Mouse (Mus musculus) embryonic facial prominence, embryonic 12.5 days (tissue): Measurements from ENCODE around the gene Sh3bgrl2. TPM values are rescaled to one million over a fixed set of nuclear protein-coding genes. Genes with fewer than 3 reads are reported as not detected.

Experiments
- ATAC-seq: fragments of 200-750 bp; cut with Nextera tagmentation; 2 replicates; pipeline ENCODE4 v1.8.0; 2017; ENCODE audit not compliant: insufficient number of reproducible peaks, insufficient read depth, low FRiP score, low TSS enrichment
- H3K27ac ChIP-seq: fragments of 300-500 bp; sonication (generic); 2 replicates; pipeline ENCODE4 v1.5.1; 2016; ENCODE audit warnings: mild to moderate bottlenecking
- H3K27me3 ChIP-seq: fragments of 300-500 bp; sonication (generic); 2 replicates; pipeline ENCODE4 v1.6.1; 2016; ENCODE audit warnings: mild to moderate bottlenecking, moderate library complexity
- H3K36me3 ChIP-seq: fragments of 300-500 bp; sonication (generic); 2 replicates; pipeline ENCODE4 v1.6.1; 2016; ENCODE audit warnings: mild to moderate bottlenecking
- H3K4me1 ChIP-seq: fragments of 300-500 bp; sonication (generic); 2 replicates; pipeline ENCODE4 v1.6.1; 2016
- H3K4me2 ChIP-seq: fragments of 300-500 bp; sonication (generic); replicated peaks from 2 replicates; pipeline ENCODE4 v1.6.1; 2016; ENCODE audit warnings: mild to moderate bottlenecking, moderate library complexity
- H3K4me3 ChIP-seq: fragments of 300-500 bp; sonication (generic); 2 replicates; pipeline ENCODE4 v1.5.1; 2016; ENCODE audit warnings: mild to moderate bottlenecking
- H3K9ac ChIP-seq: fragments of 300-500 bp; sonication (generic); 2 replicates; pipeline ENCODE4 v1.6.1; 2016; ENCODE audit warnings: mild to moderate bottlenecking, moderate library complexity
- H3K9me3 ChIP-seq: fragments of 300-500 bp; sonication (generic); 2 replicates; pipeline ENCODE4 v1.6.1; 2016; ENCODE audit warnings: mild to moderate bottlenecking, moderate library complexity
- WGBS: fragments of 180-500 bp; shearing (Covaris S2); methylation state at CpG from one replicate; pipeline ENCODE4 v1.1.7; 2016; 5-methylcytosine and 5-hydroxymethylcytosine counted together
- polyA plus RNA-seq: library from polyadenylated mRNA; unstranded; fragments of >200 nt; fragmentation: Nextera tagmentation; extraction: Ambion mirVana; gene quantifications from 2 replicates; pipeline ENCODE4 v1.2.1, GENCODE M21; 2016

Gene Sh3bgrl2
- polyA plus RNA-seq, 1 experiment from 2014 or later: 12.3 TPM

- Histone ChIP-seq H3K4me3 (no peak overlapping the region), H3K9me3 (no peaks in the 10 kb centered on the region), H3K27me3 (no peaks in the 10 kb centered on the region), H3K9ac (no peak overlapping the region), H3K4me2 (no peak overlapping the region), H3K36me3 (no peaks in the 10 kb centered on the region), H3K27ac (no peak overlapping the region), H3K4me1 (0 out of 2 replicates have a peak, but pooled peaks cover 4% of the 10 kb centered on the region)
- WGBS: 69% methylated on average over 5 of the region's 5 CpGs
- ATAC-seq: no peak
Measured at GRCm38 (mm10) chr9:83661811-83662210, 113.7 kb downstream of the Sh3bgrl2 start.

DNA sequence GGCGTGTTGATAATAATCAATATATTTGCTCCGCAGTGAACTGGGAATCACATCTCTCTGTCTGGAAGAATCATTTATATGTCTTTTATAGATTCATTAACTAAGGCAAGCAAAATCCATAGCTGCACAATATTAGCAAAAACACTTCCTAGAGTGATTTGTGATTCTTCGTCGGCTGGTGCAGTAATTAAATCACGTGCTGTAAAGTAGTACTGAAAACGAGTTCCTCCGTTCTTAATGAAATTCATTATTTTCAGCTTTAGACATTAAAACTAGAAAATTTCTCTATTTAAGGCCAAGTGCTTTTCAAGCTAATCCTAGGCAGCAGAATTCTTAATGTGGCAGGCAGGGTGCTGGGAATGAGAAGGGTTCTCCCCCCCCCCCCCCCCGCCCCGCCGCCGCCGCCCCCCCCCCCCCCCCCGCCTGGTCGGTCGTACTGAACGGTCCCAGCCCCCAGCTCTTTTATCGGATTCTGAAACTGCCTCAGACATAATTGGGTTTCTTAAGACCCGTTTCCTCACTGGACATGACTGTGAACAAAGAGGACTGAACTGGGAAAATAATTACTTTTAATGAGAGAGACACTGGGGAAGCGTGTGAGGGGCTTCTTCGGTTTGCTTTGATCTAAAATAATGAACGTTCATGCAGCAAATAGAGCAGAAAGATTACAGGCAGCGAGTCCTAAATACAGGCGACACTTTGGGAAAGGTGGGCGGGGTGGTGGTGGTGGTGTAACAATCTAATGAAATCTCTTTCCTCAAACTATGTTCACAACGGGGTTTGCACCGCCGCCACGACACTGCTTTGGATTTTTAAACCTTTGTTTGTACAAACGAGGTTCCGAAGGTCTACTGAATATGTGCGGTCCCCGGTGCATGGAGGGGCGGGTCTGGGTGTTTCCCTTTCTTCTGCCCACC lies 116.1 kb downstream of the Sh3bgrl2 start:
- Histone ChIP-seq H3K9ac (no peak overlapping the region), H3K27ac (no peak overlapping the region), H3K27me3 (no peaks in the 10 kb centered on the region), H3K9me3 (no peaks in the 10 kb centered on the region), H3K4me1 (no peaks in the 10 kb centered on the region), H3K4me2 (peak overlapping the region; percentile 53), H3K36me3 (no peaks in the 10 kb centered on the region), H3K4me3 (peak overlapping the region; percentile 36)
- peak; percentile 83; the same call in 1 of the 2 replicates for ATAC-seq
- 28% methylated on average over 26 of the region's 33 CpGs for WGBS

DNA sequence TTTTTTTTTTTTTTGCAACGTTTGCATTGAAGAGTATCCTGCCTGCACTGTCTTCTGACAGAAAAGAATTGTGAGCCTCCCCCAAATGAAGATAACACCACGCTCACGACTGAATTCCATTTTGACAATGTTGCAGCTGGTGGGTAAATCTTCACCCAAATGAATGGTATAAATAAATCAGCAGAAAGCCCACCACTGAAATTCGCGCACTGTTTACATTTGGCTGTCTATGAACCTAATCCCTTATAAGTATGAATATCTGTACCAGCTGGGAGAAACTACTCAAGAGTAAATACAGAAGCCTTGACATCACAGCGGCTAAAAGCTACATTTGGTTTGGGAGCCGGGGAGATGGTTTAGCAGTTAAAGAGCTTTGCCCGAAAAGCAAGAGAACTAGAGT lies 116.8 kb downstream of the Sh3bgrl2 start:
- H3K4me1 ChIP-seq: no peaks in the 10 kb centered on the region
- H3K27ac ChIP-seq: no peak overlapping the region
- H3K9ac ChIP-seq: no peak overlapping the region
- no peak for ATAC-seq
- WGBS: 37% methylated on average over 8 of the region's 8 CpGs
- H3K4me3 ChIP-seq: peak overlapping the region; percentile 36; the same call in 1 of the 2 replicates
- no peaks in the 10 kb centered on the region for H3K9me3 ChIP-seq
- H3K27me3 ChIP-seq: no peaks in the 10 kb centered on the region
- H3K36me3 ChIP-seq: no peaks in the 10 kb centered on the region
- peak overlapping the region; percentile 53 for H3K4me2 ChIP-seq

DNA sequence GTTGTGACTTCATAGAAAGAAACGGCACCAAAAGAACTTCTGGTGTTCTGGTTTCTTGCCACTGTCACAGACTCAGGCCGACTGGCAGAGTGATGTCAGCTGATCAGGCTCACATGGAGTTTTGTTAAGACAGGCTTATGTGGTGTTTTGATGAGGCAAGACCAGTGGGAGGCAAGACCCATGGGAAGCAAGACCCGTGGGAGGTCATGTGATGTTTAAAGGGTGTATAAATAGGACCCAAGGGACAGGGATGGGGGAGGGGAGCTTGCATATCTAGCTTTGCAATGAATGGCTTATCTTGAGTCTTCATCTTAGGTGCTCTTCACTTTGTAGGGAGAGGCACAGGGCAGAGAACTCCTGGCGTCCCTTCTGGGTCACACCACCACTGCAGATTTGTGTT lies 118.9 kb downstream of the Sh3bgrl2 start:
- WGBS: 68% methylated on average over 4 of the region's 4 CpGs
- no peak overlapping the region for H3K27ac ChIP-seq
- no peak for ATAC-seq

DNA sequence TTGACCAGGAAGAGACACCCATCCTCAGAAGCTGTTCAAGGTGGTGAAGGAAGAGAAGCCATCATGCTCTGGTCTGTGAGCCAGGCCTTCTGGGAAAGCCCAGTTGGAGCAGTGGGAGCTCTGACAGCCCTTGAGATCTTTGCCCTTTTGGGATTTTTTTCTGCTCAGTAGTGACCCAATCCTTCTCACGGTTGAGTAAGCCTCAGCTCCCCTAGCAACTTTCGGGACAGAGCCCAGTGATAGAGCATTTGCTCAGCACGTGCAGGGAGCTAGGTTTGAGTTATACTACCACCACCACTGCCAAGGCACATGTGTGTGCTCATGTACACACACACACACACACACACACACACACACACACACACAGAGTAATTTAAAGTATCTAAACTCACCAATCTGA lies 131.5 kb downstream of the Sh3bgrl2 start:
- Histone ChIP-seq H3K4me3 (no peak overlapping the region), H3K9me3 (no peaks in the 10 kb centered on the region), H3K4me2 (no peak overlapping the region), H3K27ac (no peak overlapping the region), H3K4me1 (peaks cover 5% of the 10 kb centered on the region; the same call in 1 of the 2 replicates), H3K36me3 (no peaks in the 10 kb centered on the region), H3K9ac (no peak overlapping the region), H3K27me3 (no peaks in the 10 kb centered on the region)
- 46% methylated on average over 3 of the region's 3 CpGs for WGBS
- ATAC-seq: no peak

More for the DNA sequence above, 118.9 kb downstream of the Sh3bgrl2 start:
- H3K9me3 ChIP-seq: no peaks in the 10 kb centered on the region
- H3K36me3 ChIP-seq: no peaks in the 10 kb centered on the region
- H3K4me3 ChIP-seq: no peak overlapping the region
- no peaks in the 10 kb centered on the region for H3K4me1 ChIP-seq
- H3K4me2 ChIP-seq: no peak overlapping the region
- no peak overlapping the region for H3K9ac ChIP-seq
- no peaks in the 10 kb centered on the region for H3K27me3 ChIP-seq

- no peaks in the 10 kb centered on the region for H3K9me3 ChIP-seq
Measured at GRCm38 (mm10) chr9:83681661-83682655, 133.8 kb downstream of the Sh3bgrl2 start.

GRCm38 (mm10) chr9:83686511-83687100 lies 138.5 kb downstream of the Sh3bgrl2 start:
- H3K36me3 ChIP-seq: no peaks in the 10 kb centered on the region
- H3K27me3 ChIP-seq: no peaks in the 10 kb centered on the region
- no peak overlapping the region for H3K9ac ChIP-seq
- H3K9me3 ChIP-seq: no peaks in the 10 kb centered on the region
- WGBS: 10% methylated on average over 18 of the region's 18 CpGs
- 0 out of 2 replicates have a peak, but pooled peaks have one; percentile 30 for ATAC-seq
- H3K4me3 ChIP-seq: peak overlapping the region; percentile 15; the same call in 1 of the 2 replicates
- H3K4me2 ChIP-seq: peak overlapping the region; percentile 40
- H3K4me1 ChIP-seq: peaks cover 14% of the 10 kb centered on the region
- no peak overlapping the region for H3K27ac ChIP-seq

More at GRCm38 (mm10) chr9:83681661-83682655, 133.8 kb downstream of the Sh3bgrl2 start:
- ATAC-seq: no peak
- no peak overlapping the region for H3K27ac ChIP-seq
- H3K4me3 ChIP-seq: no peak overlapping the region
- H3K4me2 ChIP-seq: no peak overlapping the region
- no peaks in the 10 kb centered on the region for H3K27me3 ChIP-seq
- H3K36me3 ChIP-seq: no peaks in the 10 kb centered on the region
- 65% methylated on average over 12 of the region's 12 CpGs for WGBS
- H3K9ac ChIP-seq: no peak overlapping the region
- H3K4me1 ChIP-seq: peaks cover 14% of the 10 kb centered on the region

GRCm38 (mm10) chr9:83687904-83688303 lies 139.8 kb downstream of the Sh3bgrl2 start:
- no peaks in the 10 kb centered on the region for H3K9me3 ChIP-seq
- peaks cover 10% of the 10 kb centered on the region for H3K4me1 ChIP-seq
- 51% methylated on average over 3 of the region's 3 CpGs for WGBS
- no peaks in the 10 kb centered on the region for H3K27me3 ChIP-seq
- H3K4me3 ChIP-seq: no peak overlapping the region
- H3K9ac ChIP-seq: no peak overlapping the region
- ATAC-seq: no peak
- no peaks in the 10 kb centered on the region for H3K36me3 ChIP-seq
- H3K4me2 ChIP-seq: no peak overlapping the region
- H3K27ac ChIP-seq: no peak overlapping the region

Other genes with a start within 250 kb of the Sh3bgrl2 start
- 21.0 and 23.9 TPM in 2 replicates for gene Lca5, start 107.2 kb upstream of the Sh3bgrl2 start, polyA plus RNA-seq